Mouse (Mus musculus) liver, embryonic 16.5 days (tissue): ENCODE results near the gene Hbb-y. TPM values are rescaled to one million over a fixed set of nuclear protein-coding genes. Genes with fewer than 3 reads are reported as not detected.
"Not testable (repeated sequence)": the region's sequence is repeated elsewhere in the genome, so short reads cannot be mapped to it uniquely, and the experiment has no call there.

Experiments used
- ATAC-seq: fragments of 200-750 bp; cut with Nextera tagmentation; 2 replicates; pipeline ENCODE4 v1.8.0; 2017; ENCODE audit warnings: low read depth, mild to moderate bottlenecking, moderate number of reproducible peaks, moderate library complexity
- H3K27ac ChIP-seq: fragments of 300-500 bp; sonication (generic); 2 replicates; pipeline ENCODE4 v1.5.1; 2014; ENCODE audit warnings: mild to moderate bottlenecking, low read length
- H3K27me3 ChIP-seq: fragments of 300-500 bp; sonication (generic); 2 replicates; pipeline ENCODE4 v1.6.1; 2014; ENCODE audit warnings: low read depth, low read length, mixed read lengths; ENCODE audit not compliant: control insufficient read depth, insufficient read depth
- H3K36me3 ChIP-seq: fragments of 300-500 bp; sonication (generic); 2 replicates; pipeline ENCODE4 v1.6.1; 2014; ENCODE audit warnings: mild to moderate bottlenecking; ENCODE audit not compliant: control insufficient read depth, insufficient read depth
- H3K4me1 ChIP-seq: fragments of 300-500 bp; sonication (generic); 2 replicates; pipeline ENCODE4 v1.6.1; 2014; ENCODE audit warnings: low read depth, low read length, mixed read lengths; ENCODE audit not compliant: control insufficient read depth
- H3K4me2 ChIP-seq: fragments of 300-500 bp; sonication (generic); 2 replicates; pipeline ENCODE4 v1.6.1; 2014; ENCODE audit warnings: low read depth, low read length, mixed read lengths
- H3K4me3 ChIP-seq: fragments of 300-500 bp; sonication (generic); 2 replicates; pipeline ENCODE4 v1.5.1; 2014; ENCODE audit warnings: low read depth, mild to moderate bottlenecking, low read length
- H3K9ac ChIP-seq: fragments of 300-500 bp; sonication (generic); 2 replicates; pipeline ENCODE4 v1.6.1; 2014; ENCODE audit warnings: low read depth, low read length
- H3K9me3 ChIP-seq: fragments of 300-500 bp; sonication (generic); replicated peaks from 2 replicates; pipeline ENCODE4 v1.6.1; 2016; ENCODE audit warnings: low read length; ENCODE audit not compliant: control insufficient read depth
- WGBS: fragments of 180-500 bp; shearing (Covaris S2); extraction: QIAGEN DNeasy Blood & Tissue Kit; methylation state at CpG from one replicate; pipeline ENCODE4 v1.1.7; 2014; ENCODE audit not compliant: insufficient replicate concordance; 5-methylcytosine and 5-hydroxymethylcytosine counted together
- polyA plus RNA-seq: library from polyadenylated mRNA; unstranded; fragments of >200 nt; fragmentation: Nextera tagmentation; extraction: Ambion mirVana; gene quantifications from 2 replicates; pipeline ENCODE4 v1.2.1, GENCODE M21; 2015

Hbb-y gene
- polyA plus RNA-seq, 1 experiment from 2014 or later, result 114 TPM

DNA sequence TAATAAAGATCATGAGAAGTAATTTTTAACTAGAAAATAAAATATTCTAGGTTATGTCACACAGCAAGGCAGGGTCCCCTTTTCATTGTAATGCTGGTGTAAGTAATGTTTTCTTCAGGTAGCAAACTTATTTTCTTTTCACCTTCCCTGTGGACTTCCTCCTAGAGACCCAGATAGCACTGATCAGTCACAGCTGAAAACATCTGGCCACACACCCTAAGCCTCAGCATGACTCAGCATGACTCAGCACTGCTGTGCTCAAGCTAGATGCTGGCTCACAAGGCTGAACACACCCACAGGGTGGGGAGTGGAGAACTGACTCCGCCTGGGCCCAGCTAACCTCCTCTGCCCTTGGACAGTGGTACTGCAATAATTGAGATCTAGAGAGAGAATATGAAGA is 7.8 kb upstream of the Hbb-y start:
- Histone ChIP-seq H3K4me1 (peaks cover 27% of the 10 kb centered on the region), H3K27me3 (no peaks in the 10 kb centered on the region), H3K9me3 (no peaks in the 10 kb centered on the region), H3K27ac (peak overlapping the region; percentile 99), H3K4me2 (peak overlapping the region; percentile 50), H3K9ac (peak overlapping the region; percentile 73), H3K4me3 (peak overlapping the region; percentile 18; the same call in 1 of the 2 replicates), H3K36me3 (no peaks in the 10 kb centered on the region)
- WGBS, result 4% methylated on average over 1 of the region's 1 CpGs
- ATAC-seq, result peak; percentile 79

DNA sequence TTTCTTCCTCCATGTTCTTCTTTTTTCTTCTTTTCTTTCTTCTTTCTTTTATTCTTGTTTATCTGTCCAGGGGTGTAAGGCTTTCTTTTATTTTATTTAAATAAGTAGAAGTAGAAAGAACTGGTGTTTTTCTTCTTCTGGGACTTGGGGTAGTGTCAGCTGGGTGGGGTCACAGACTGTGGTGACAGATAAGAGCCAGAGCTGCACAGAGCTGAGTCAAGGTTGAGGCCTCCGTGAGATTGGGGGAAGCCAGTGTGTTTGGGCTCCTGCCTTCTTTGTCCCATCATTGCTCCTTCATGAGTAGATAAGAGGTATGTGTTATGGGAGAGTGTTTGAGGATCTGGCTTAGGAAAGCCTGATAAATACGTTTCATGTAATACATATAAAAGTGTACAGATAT is 6.1 kb upstream of the Hbb-y start:
- 10% methylated on average over 2 of the region's 2 CpGs for WGBS
- H3K27me3 ChIP-seq, result no peaks in the 10 kb centered on the region
- peak overlapping the region; percentile 7; the same call in 1 of the 2 replicates for H3K4me3 ChIP-seq
- peak overlapping the region; percentile 93 for H3K27ac ChIP-seq
- ATAC-seq, result peak; percentile 91
- no peaks in the 10 kb centered on the region for H3K36me3 ChIP-seq
- H3K4me2 ChIP-seq, result peak overlapping the region; percentile 35
- H3K9ac ChIP-seq, result peak overlapping the region; percentile 48
- H3K9me3 ChIP-seq, result no peaks in the 10 kb centered on the region
- peaks cover 28% of the 10 kb centered on the region for H3K4me1 ChIP-seq

DNA sequence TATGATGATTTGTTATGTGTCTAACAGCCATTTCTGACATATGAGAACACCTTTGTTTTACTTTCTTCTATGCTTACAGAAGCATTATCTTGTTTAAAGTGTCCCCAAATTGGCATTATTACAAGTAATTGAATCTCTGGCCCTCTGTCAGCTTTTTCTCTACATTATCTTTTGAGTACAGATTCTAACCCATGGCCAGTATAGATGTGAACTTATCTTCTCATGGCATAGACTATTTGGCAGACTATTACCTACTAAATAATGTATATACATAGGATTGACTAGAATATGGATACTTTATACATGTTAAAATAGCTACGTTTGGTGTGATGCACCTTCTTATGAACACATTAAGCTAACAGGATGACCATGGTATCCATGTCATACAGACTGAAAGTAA is 1.7 kb upstream of the Hbb-y start:
- H3K4me3 ChIP-seq, result no peak overlapping the region
- 0 out of 2 replicates have a peak overlapping the region, but pooled peaks have one; percentile 17 for H3K4me2 ChIP-seq
- H3K9me3 ChIP-seq, result no peaks in the 10 kb centered on the region
- no peaks in the 10 kb centered on the region for H3K27me3 ChIP-seq
- H3K4me1 ChIP-seq, result peaks cover 12% of the 10 kb centered on the region
- no peak for ATAC-seq
- WGBS, result 50% methylated on average over 1 of the region's 1 CpGs
- peak overlapping the region; percentile 57 for H3K27ac ChIP-seq
- H3K9ac ChIP-seq, result no peak overlapping the region; the same call in 1 of the 2 replicates
- H3K36me3 ChIP-seq, result no peaks in the 10 kb centered on the region

DNA sequence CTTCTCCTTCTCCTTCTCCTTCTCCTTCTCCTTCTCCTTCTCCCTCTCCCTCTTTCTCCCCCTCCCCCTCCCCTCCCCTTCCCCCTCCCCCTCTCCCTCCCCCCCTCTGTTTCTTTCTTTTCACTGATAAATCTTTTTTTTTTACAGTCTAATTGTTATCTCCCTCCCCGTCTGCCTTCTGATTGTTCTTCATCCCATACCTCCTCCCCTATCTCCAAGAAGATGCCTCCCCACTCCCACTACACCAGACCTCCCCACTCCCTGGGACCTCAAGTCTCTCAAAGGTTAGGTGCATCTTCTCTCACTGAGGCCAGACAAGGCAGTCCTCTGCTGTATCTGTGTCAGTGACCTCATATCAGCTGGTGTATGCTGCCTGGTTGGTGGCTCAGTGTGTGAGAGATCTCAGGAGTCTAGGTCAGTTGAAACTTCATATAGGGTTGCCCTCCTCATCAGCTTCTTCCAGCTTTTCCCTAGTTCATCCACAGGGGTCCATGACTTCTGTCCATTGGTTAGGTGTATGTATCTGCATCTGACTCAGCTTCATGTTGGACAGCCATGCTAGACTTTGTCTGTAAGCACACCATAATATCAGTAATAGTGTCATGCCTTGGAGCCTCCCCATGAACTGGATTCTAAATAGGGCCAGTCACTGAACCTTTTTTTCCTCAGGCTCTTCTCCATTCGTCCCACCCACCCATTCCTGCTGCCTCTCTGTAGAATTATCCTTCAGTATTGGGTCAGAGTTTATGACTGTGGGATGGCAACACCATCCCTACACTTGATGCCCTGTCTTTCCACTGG is 8.3 kb downstream of the Hbb-y start:
- ATAC-seq, result peak; percentile 73
- Histone ChIP-seq H3K36me3 (no peaks in the 10 kb centered on the region), H3K27me3 (no peaks in the 10 kb centered on the region), H3K9ac (peak overlapping the region; percentile 40), H3K4me2 (0 out of 2 replicates have a peak overlapping the region, but pooled peaks have one; percentile 6), H3K9me3 (no peaks in the 10 kb centered on the region), H3K4me3 (no peak overlapping the region), H3K4me1 (peaks cover 23% of the 10 kb centered on the region), H3K27ac (peak overlapping the region; percentile 67)
- WGBS, result 19% methylated on average over 2 of the region's 2 CpGs

DNA sequence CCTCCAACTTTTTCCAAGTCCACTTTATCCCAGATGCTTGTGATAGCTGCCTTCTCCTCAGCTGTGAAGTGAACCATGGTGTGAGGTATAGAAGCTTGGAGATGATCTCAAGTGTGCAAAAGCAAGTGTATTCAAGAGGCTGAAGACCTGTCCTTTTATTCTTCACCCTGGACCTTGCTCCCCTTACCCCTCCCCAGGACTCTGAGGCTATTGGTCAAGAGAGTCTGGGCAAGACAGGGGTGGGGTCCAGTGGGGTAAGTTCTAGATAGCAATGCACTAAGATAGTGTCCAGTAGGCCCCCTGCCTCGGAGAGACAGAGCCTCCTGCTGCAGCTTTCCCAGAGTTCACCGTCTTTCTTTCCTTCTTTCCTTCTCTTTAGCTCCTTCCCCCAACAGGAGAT is 10.0 kb downstream of the Hbb-y start, which contains the start of gene Hbb-bh1:
Gene Hbb-bh1 (minus strand): TSS at position 131 of the 400 bp plus-strand sequence.
- peaks cover 18% of the 10 kb centered on the region for H3K4me1 ChIP-seq
- H3K4me3 ChIP-seq, result no peak within 1 kb of the TSS
- WGBS, result 62% methylated on average over 2 of the region's 2 CpGs
- no peaks in the 10 kb centered on the region for H3K9me3 ChIP-seq
- H3K4me2 ChIP-seq, result no peak within 1 kb of the TSS
- H3K27ac ChIP-seq, result peak within 1 kb of the TSS; percentile 33
- no peak for ATAC-seq
- no peaks in the 10 kb centered on the region for H3K36me3 ChIP-seq
- no peak within 1 kb of the TSS; the same call in 1 of the 2 replicates for H3K9ac ChIP-seq
- no peaks in the 10 kb centered on the region for H3K27me3 ChIP-seq

DNA sequence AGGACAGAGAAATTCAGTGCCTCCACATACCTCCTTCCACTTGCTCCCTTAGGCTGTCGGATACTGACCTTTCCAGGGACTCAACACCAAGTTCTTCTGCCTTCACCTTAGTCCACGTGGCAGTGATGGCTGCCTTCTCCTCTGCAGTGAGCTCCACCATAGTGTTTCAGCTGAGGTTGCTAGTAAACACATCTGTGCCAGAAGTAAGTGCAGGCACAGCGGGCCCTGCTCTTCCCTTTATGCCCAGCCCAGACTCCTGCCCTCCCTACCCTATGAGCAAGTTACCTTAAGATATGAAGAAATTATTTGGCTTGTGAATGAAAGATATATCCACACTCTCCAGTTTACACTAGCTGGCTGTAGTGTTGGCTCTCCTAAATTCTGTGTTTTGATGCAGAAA is 12.7 kb downstream of the Hbb-y start, which contains the start of gene Hbb-bh2:
Gene Hbb-bh2 (minus strand): TSS at position 253 of the 400 bp plus-strand sequence.
- Histone ChIP-seq H3K9me3 (no peaks in the 10 kb centered on the region), H3K9ac (0 out of 2 replicates have a peak within 1 kb of the TSS, but pooled peaks have one; percentile 22), H3K4me3 (no peak within 1 kb of the TSS), H3K4me2 (no peak within 1 kb of the TSS), H3K27me3 (no peaks in the 10 kb centered on the region), H3K4me1 (peaks cover 18% of the 10 kb centered on the region), H3K27ac (peak within 1 kb of the TSS; percentile 49; the same call in 1 of the 2 replicates), H3K36me3 (no peaks in the 10 kb centered on the region)
- ATAC-seq, result no peak
- 63% methylated on average over 3 of the region's 3 CpGs for WGBS

DNA sequence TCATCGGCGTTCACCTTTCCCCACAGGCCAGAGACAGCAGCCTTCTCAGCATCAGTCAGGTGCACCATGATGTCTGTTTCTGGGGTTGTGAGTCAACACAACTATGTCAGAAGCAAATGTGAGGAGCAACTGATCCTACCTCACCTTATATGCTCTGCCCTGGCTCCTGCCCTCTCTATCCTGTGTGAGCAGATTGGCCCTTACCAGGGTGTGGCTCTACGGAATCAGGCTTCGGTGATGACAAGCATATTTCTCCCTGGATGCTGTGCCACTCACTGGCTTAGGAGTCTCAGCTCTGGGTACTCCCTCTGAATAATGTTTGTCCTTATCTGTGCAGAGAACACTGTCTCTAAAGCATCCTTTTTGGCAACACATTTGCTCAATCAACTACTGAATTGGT is 25.2 kb downstream of the Hbb-y start, which contains the start of gene Hbb-bs:
Gene Hbb-bs (minus strand): TSS at position 289 of the 400 bp plus-strand sequence.
- Histone ChIP-seq H3K4me1 (peaks cover 19% of the 10 kb centered on the region), H3K27me3 (no peaks in the 10 kb centered on the region), H3K4me2 (peak within 1 kb of the TSS; percentile 65), H3K27ac (peak within 1 kb of the TSS; percentile 99), H3K36me3 (no peaks in the 10 kb centered on the region), H3K4me3 (peak within 1 kb of the TSS; percentile 54), H3K9me3 (no peaks in the 10 kb centered on the region), H3K9ac (peak within 1 kb of the TSS; percentile 65)
- peak; percentile 86 for ATAC-seq
- WGBS, result 38% methylated on average over 4 of the region's 4 CpGs

DNA sequence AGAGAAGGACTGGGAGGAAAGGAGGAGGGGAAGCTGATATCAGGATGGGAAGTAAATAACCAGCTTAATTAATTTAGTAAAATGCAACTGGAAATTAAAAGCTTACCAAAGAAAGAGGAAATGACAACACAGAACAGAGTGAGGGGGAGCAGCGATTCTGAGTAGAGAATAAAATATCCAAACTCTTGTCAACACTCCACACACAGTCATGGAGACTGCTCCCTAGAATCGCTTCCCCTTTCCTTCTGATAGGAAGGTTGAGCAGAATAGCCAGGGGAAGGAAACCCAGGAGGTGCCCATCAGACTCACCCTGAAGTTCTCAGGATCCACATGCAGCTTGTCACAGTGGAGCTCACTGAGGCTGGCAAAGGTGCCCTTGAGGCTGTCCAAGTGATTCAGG is 25.9 kb downstream of the Hbb-y start:
- H3K36me3 ChIP-seq, H3K27me3 ChIP-seq, H3K4me2 ChIP-seq, H3K9me3 ChIP-seq, H3K4me3 ChIP-seq, H3K9ac ChIP-seq, H3K27ac ChIP-seq: not testable (repeated sequence)
- WGBS, result no CpG with 5 or more reads among the region's 2 CpGs
- peaks cover 19% of the 10 kb centered on the region for H3K4me1 ChIP-seq
- ATAC-seq, result peak; percentile 1
